Mouse (Mus musculus) MEL (cell line): ENCODE measurements at regions not wholly inside any gene's neighbourhood (a gene's known extent, or its start where the extent isn't known, plus 50 kb on each side); places are given as distances from the start of the nearest gene placed in this dataset.

Source experiments
- CTCF ChIP-seq, 3 experiments: IDR thresholded peaks in 2 of 3; conservative IDR thresholded peaks in 1 of 3; 2 replicates each; pipeline ENCODE4 v1.5.1; 2011 to 2012; ENCODE audit warnings: low read length in 3 of 3, low read depth in 2 of 3, mild to moderate bottlenecking in 2 of 3, improper control_type of control experiment in 1 of 3, inconsistent platforms in 1 of 3, mixed read lengths in 1 of 3, moderate library complexity in 1 of 3; ENCODE audit not compliant: control insufficient read depth in 1 of 3, insufficient read depth in 1 of 3, poor library complexity in 1 of 3, severe bottlenecking in 1 of 3
- EP300 ChIP-seq, 2 experiments: IDR thresholded peaks; 2 replicates each; pipeline ENCODE4 v1.6.1; 2011; ENCODE audit warnings: improper control_type of control experiment in 2 of 2, low read length in 2 of 2, low read depth in 1 of 2, mild to moderate bottlenecking in 1 of 2
- GATA1 ChIP-seq: IDR thresholded peaks from 2 replicates; pipeline ENCODE4 v1.6.1; 2011; ENCODE audit warnings: low read depth, low read length, improper control_type of control experiment
- MAFK ChIP-seq: IDR thresholded peaks from 2 replicates; pipeline ENCODE4 v1.6.1; 2011; ENCODE audit warnings: low read depth, mild to moderate bottlenecking, low read length, improper control_type of control experiment, borderline replicate concordance
- NELFE ChIP-seq: IDR thresholded peaks from 2 replicates; pipeline ENCODE4 v1.6.1; 2011; ENCODE audit warnings: low read depth, low read length, improper control_type of control experiment
- POLR2A ChIP-seq, 2 experiments: IDR thresholded peaks; 2 replicates each; pipeline ENCODE4 v1.6.1; 2011 to 2012; ENCODE audit warnings: low read length in 2 of 2, mild to moderate bottlenecking in 2 of 2, control low read depth in 1 of 2, improper control_type of control experiment in 1 of 2, low read depth in 1 of 2, moderate library complexity in 1 of 2; ENCODE audit not compliant: control insufficient read depth in 1 of 2, insufficient read depth in 1 of 2, poor library complexity in 1 of 2
- TAL1 ChIP-seq: IDR thresholded peaks from 2 replicates; pipeline ENCODE4 v1.6.1; 2012; ENCODE audit warnings: mild to moderate bottlenecking, inconsistent platforms, low read length, moderate library complexity, mixed read lengths

GRCm38 (mm10) chr9:14072950-14073349 is 201.9 kb upstream of the Sesn3 start:
- no peak for TF ChIP-seq POLR2A (IDR thresholded peaks at IDR 0.05; ENCODE audit: control insufficient read depth in 1 of 2, insufficient read depth in 1 of 2, low read depth in 1 of 2, low read length in 2 of 2, poor library complexity in 1 of 2)
- no peak for TF ChIP-seq NELFE
- TF ChIP-seq CTCF (IDR thresholded peaks at IDR 0.05 in 2 of 3, conservative IDR thresholded peaks at IDR 0.05 in 1 of 3; ENCODE audit: control insufficient read depth in 1 of 3, insufficient read depth in 1 of 3, low read depth in 2 of 3, low read length in 3 of 3, poor library complexity in 1 of 3, severe bottlenecking in 1 of 3) = no peak
- no peak for TF ChIP-seq MAFK
- peak in 1 of 2 experiments; percentile 35; a peak in 1 of 4 replicates for TF ChIP-seq EP300 (IDR thresholded peaks at IDR 0.05; ENCODE audit: low read depth in 1 of 2, low read length in 2 of 2)
- 0 out of 2 replicates have a peak, but pooled peaks have one; percentile 32 for TF ChIP-seq GATA1
- no peak for TF ChIP-seq TAL1
